Mouse (Mus musculus) urinary bladder, postnatal 10 days (tissue): ENCODE data around the gene Adk.
"Not testable (repeated sequence)": the region's sequence is repeated elsewhere in the genome, so short reads cannot be mapped to it uniquely, and the experiment has no call there.

ENCODE experiments used
- DNase-seq: peaks from one replicate; pipeline ENCODE4 v3.0.0; 2022; ENCODE audit warnings: low spot score

Adk gene

DNA sequence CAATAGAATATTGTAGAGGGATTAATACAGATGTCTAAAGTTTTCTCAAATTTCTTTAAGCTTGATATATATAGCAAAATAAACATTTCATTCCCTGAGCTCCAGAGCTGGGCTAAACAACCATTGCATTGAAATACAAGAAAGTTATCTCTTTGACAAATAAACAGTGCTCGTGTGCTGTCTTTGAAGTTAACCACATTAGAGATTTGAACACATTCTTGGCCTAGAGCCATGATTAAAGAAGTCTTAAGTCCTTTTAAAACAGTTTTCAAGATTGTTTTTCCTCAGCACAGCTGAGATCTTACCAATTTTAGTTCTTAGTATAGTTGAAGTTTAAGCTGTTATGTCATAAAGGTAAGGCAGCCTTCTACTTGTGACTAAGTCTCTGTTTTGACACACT, 11.9 kb downstream of the Adk start:
- no peak for DNase-seq

DNA sequence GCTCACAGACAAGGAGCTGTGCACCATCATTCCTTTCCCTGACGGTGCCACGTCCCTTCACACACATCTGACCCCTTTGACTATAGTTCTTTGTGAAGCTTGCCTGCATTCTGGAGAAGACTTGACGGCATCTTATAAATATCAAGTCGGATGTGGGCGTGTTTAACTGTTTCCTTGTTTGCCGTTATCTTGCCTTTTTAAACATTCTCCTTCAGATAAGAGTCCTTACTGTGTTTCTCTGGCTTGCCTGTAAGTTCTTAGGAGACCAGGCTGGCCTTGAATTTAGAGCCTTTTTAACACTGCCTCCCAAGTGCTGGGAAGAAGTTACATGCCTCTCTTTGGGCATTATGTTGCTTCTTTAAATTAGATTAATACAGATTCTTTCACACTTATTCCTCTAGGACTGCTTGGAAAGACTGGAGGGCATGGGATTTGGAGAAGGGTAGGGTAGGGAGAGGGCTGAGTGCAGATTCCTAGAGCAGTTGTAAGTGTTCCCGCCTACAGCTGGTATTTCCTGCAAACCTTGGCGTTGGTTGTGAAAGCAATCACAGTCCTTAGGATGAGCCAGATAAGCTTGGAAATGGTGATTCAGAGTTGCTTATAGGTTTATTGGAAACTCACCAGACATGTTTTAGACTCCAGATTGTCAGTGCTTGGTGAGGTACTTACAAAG, 13.3 kb downstream of the Adk start:
- DNase-seq, result no peak

DNA sequence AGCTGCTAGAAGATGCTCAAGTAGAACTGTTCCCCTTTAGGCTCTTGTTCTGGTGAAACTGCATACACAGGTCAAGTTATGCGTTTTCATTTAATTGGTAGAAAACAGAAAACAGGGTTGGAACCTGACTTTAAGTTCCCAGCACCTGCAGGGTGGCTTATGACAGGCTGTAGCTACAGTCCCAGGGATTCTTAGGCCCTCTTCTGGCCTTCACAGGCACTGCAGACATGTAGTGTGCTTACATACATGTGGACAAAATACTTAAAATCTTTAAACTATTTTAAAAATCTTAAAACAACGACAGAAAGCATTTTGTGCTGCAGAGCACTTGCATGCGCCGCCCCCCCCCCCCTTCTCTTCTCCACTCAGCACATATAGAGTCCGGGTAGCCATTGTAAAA, 17.2 kb downstream of the Adk start:
- DNase-seq, result no peak

DNA sequence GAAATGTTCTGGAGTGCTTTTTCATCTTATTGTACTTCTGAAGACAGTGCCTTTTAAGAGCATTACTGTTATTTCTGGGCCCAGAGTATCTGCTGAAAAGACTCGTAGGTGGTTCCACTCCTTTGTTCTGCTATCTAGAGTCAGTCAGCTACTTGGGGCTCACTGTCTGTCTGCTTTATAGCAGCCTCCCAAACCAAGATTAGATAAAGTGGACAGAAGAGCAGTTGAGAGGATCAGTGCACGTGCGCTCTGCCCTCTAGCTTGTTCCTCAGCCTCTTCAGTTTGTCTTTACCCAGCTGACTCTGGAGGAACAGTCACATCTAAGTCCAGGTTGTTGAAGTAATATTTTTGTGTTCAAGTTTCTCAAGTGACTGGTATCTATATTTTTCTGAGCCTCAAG, 21.6 kb downstream of the Adk start:
- DNase-seq, result no peak

DNA sequence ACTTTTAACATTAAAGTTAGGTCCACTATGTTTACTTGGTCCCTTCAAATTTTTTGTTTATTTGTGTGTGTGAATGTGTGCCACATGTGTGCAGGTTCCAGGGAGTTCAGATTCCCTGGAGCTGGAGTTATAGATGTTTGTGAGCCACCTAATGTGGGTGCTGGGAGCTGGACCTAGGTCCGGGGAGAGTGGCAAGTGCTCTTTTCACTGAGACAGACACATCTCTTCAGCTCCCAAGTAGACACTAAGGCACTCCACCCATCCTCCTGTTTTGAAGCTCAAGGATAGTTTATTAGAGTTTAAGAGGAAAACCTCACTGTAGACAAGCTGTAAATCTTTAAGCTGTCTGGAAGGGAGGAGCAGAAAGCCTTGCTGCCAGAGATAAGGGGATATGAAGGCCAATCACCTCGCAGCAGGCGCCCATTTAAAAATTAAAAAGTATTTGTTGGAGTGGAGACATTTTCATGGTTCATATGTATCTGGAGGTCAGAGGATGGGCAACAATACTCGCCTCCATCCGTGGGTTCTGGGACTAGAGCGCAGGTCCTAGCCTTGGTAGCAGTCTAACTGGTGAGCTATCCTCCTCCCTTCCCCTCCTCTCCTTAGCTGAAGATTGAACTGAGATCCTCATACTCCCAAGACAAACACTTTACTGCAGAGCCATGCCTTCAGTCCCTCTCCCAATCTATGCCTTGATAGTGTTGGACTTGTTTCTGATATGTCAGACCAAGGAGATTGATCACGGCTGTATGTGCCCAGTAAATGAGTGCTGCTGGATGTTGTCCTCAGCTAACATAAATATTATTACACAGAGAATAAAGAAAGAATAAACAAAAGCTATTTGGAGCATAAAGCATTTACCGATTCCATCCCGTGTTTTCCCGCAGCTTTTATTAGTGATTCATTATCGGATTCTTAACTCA, 22.3 kb downstream of the Adk start:
- no peak for DNase-seq

DNA sequence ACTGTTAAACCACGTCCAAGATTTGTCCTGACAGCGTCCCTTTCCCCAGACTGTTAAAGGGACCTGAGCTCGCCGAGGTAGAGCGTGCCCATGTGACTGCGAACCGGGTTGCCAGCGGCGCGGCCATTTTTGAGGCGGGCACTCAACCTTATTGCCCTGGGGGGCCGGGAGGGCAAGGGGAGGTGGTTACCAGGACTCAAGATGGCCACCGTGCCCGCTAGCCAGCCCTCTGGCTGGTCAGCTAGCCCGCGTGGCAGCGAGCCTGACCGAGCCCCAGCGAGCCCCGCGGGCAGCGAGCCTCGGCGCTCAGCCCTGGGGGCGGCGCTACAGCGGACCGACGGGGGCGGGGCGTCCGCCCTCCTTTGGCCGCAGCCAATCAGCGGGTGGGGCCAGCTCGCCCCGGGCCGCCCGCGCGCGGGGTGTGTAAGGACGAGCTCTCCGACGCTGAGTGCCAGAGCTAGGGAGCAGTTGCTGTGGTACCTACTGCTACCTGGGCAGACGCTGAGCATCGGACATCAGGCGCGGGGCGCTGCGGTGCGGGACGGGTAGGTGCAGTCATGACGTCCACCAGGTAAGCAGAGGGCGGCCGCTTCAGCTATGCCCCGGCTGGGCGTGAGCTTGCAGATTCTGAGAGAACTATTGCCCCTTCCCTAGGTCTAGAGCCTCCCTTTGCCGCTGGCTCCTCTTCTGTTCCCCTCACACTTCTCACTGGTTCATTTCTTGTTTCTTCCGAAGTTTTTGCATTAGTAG, 23.6 kb downstream of the Adk start:
- peak; percentile 54 for DNase-seq

DNA sequence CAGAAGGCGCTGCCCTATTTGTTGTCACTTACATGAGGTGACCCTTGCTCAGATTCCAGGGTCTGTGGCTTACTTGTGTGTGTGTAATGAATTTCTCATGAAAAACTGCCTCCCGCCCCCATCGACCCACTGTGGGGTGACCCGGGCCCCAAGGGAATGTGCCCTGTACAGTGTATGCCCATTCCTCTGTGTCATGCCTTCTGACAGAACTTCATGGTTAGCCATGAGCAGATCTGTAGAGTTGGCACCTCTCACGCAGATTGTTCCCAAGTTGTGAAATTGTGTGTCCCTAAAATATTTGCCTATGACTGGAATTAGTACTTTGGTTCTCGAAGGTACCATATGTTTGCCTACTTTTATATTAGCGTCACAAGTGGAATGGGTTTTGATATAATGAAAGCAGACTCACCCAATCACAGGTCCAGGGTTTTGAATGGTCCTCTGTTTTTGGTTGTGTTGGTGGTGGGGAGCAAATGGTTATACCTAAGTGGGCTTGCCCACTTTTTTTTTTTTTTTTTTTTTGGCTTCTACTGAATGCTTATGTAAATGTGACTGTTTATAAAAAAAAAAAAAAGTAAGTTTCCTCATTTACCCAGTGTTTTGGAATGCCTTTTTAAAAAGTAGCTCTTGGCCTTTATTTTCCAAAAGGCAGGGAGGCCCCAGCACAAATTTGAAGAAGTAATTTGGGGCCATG, 24.3 kb downstream of the Adk start:
- DNase-seq, result no peak

DNA sequence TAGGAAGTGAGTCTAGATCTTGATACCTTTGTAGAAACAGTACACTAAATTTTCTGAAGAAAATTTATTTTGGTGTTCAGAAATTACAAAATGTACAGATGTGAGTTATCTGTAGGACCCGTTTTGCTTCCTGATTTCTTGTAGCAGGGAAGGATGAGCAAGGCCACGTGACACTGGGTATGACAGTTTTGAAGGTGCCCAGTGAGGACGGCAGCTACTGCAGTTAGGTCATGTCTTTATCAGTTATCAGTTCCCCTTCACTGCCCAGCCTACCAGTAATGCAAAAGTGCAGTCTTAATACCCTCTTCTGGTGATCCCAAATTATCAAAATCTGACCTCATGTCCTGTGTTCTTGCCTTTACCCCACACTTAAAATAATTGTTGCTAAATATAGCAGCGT, 25.6 kb downstream of the Adk start:
- DNase-seq, result no peak

DNA sequence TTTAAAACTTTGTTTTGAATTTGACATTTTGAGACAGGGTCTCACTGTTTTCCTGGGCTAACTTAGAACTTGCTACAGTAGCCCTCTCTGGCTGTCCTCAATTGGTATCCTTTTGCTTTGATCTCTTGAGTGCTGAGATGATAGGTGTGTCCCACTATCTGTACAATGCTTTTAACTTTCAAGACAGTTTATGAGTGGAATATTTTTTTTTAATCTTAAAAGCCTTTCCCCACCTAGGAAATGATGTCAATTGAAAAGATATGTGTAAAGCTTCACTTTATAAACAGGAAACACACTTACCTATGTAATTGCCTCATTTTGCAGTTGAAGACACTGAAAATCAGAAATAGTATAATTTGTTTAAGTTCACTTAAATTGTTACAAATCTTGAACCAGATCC, 26.1 kb downstream of the Adk start:
- DNase-seq, result no peak

DNA sequence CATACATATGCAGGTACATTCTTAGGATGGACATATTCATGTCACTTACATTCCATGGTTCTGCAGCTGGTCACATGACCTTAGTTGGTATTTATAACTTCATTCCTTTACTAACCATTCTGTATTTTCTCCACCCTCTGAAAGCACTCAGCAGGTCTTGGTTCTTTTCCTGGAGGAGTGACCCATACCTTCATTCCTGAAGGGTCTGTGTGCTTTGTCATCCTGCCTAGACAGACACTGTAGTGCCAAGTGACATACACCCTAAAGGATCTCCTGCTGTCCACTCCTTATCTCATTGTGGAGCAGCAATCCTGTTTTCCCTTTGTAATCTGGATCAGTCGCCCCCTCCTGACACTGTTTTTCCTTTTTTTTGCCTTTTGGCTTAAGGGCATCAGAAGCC, 30.4 kb downstream of the Adk start:
- no peak for DNase-seq

DNA sequence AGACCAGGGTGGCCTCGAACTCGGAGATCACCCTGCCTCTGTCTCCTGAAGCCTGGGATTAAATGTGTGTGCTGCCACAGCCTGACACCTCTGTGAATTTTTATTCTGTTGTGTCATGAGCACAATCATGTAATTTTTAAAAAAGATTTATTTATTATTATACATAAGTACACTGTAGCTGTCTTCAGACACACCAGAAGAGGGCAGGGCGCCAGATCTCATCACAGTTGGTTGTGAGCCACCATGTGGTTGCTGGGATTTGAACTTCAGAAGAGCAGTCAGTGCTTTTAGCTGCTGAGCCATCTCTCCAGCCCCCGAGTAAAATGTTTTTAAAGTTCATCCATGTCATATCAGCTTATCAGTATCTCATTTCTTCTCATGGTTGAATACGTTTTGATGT, 33.3 kb downstream of the Adk start:
- no peak for DNase-seq

DNA sequence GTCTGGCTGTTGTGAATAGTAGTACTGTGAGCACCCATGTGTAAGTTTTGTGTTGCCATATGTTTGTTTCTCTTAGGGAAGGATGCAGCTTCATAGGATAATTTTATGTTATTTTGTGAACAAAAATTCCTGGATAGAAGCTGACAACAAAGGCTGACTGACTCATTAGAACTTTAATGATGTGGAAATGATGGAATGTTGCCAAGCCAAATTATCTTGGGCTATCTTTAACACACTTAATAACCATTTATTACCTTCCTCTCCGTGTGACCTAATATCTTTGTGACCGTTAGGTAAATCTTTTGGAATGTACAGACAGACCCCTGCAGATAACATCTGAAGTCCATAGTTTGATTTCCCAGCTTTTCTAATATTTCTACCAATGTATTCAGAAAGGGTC, 33.7 kb downstream of the Adk start:
- DNase-seq, result no peak

DNA sequence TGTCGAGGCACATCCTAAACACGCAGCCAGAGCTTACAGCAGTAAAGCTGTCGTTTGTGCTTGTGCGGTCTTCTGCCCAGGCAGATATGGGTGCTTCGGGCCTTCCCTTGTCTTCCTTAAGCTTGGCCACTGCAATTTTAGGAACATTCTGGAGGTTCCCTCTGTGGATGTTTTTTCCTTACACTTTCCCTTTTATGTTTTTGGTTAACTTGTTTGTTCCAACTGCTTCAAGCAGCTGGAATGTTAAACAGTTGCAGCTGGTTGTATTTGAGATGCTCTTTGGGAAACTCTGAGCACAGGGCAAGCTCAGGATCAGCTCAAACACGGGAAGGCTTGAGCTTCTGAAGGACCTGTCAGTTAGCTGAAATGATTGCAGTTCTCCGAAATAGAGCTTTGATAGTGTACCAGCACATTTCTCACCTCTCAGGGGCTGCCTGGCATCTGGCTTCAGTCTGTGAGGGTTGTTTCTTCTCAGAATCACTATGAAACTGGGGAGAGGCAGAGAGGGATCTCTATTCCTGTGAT, 34.5 kb downstream of the Adk start:
- DNase-seq, result no peak

DNA sequence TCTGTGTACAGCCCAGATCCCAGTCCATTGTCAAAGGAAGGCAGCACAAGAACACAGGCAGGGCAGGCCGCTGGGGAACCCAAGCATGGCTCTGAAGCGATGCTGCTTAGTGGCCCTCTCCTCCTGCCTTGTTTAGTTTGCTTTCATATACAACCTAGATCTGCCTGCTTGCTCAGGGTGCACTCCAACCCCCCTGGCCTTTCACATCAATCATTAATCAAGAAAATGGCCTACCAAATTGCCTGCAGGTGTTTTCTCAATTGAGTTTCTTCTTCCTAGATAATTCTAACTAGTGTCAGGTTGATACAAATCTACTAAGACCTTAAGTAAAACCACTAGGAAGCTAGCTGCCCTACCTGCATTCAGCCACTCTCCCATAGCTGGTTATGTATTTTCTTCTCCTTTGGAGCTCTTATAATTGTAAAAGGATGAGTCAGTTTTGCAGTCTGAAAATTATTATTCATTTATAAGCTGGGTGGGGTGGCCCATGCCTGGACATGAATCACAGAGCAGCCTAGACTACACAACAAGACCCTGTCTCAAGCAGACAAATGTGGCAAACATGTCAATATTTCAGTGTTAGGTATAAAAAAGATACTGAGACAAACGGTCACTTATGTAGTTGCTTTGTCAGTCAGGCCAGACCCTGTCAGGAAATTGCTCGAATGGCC, 35.2 kb downstream of the Adk start:
- DNase-seq, result no peak

DNA sequence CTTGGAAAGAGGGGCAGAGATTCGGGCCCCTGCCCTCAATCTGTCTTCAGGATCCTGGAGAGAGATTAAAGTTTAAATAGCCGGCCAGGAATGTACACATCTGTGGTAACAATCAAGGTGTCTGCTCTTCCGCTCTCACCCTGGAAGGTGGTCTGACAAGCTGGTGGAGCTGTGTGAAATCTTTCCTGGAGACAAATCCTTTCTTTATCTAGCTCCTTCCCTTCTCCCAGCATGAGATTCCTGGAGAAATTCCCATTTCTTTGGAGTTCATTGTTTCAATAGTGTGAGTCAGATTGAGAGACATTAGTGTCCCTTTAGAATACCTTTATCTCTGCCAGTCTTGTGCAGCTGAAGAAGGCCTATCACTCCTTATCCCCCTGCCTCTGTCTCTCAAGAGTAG, 36.4 kb downstream of the Adk start:
- DNase-seq, result no peak

DNA sequence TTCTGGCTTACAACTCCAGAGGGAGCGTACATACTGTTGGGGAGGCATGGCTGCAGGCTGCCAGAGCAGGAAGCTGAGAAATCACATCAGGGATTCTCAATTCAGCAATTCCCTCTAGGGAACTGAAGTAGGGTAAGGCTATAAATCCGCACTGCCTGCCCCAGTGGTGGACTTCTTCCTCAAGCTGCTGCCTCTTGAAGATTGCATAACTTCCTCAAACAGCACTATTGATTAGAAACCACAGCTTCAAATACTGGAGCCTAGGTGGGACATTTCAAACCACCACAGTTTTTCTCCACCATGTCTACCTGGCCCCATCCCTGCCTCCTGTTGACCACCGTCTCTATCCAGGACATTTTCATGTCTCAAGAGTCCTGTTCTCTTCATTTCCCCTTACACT, 38.0 kb downstream of the Adk start:
- DNase-seq, result no peak

DNA sequence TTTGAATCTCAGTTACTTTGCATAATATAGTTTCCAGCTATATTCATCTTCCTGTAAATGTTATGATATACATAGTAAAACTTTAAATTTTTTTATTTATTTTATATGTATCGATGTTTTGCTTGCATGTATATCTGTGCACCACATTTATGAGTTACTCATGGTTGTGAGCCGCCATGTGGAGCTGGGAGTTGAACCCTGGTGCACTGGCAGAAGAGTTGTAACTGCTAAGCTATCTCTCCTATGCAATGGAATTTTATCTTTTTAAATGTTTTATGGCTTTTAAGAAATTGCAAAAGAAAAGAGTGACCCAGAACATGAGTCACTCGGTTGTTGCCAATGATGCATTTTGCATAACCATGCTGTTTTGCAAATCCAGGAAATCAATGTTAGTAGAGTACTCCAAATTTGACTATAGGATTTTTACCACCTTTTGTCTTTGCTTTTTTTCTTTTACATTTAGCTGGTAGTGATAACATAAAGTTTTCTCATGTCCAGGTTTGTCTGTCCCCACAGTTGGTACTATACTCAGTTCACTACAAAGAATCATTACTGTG, 38.6 kb downstream of the Adk start:
- no peak for DNase-seq

DNA sequence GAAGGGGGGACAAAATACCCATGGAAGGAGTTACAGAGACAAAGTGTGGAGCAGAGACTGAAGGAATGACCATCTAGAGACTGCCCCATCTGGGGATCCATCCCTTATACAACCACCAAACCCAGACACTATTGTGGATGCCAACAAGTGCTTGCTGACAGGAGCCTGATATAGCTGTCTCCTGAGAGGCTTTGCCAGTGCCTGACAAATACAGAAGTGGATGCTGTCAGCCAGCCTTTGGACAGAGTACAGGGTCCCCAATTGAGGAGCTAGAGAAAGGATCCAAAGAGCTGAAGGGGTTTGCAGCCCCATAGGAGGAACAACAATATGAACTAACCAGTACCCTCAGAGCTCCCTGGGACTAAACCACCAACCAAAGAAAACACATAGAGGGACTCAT, 41.8 kb downstream of the Adk start:
- not testable (repeated sequence) for DNase-seq

DNA sequence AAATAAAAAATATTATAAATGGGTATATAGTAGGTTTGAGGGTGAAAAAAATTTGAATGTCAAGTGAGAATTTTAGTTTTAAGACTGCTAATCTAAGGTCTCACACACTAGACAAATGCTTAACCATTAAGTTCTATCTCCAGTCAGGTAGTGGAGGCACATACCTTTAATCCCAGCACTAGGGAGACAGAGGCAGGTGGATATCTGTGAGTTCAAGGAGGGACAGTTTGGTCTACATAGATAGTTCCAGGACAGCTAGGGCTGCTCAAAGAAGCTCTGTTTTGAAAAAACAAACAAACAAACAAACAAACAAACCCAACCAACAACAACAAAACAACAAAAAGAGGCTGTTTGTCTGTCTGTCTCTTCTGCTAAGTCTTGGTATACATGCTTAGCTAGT, 43.9 kb downstream of the Adk start:
- no peak for DNase-seq

DNA sequence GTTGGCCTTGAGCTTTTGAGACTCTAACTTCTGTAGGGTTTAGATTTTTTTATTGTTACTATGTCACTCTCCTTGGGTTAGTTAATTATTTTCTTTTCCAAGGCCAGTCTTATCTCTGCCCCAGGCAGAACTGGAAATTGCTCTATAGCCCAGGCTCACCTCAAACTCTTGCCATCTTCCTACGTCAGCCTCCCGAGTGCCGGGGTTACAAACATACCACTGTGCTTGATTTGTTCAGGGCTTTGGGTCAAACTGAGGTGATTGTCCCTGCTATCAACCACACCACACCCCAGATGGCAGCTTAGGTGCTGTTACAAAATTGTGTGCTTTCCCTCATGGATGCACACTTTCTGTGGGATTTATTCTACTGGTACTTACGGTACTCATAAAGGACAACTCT, 44.3 kb downstream of the Adk start:
- DNase-seq, result no peak

DNA sequence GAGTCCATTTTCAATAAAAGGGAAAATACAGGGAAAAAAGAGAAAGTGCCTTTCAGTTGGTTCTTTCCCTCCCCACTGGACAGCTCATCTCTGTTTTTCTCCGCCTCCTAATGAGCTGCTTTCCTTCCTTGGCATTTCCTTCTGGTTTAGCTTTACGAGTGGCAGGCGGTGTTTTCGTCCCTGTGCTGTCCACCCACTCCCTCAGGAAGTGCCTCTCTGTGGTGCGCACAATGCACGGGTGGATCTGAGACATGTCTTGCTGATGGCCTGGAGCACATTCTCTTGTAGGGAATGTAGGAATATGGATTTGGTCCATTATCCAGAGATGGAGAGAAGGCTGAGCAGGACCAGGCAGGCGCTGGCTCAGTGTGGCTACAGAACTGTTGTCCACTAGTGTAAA, 47.0 kb downstream of the Adk start:
- DNase-seq, result no peak
